Mouse (Mus musculus): ENCODE data around the gene Ndrg3. TPM values are rescaled to one million over a fixed set of nuclear protein-coding genes. Genes with fewer than 3 reads are reported as not detected.

Gene Ndrg3
- 29.1 TPM for polyA plus RNA-seq (2012; fragmentation: generic; extraction: Trizol)
- long read RNA-seq, experiment 1, transcript Ndrg3-202 (16 exons, 2,586 nt), result major isoform, 54 of 84 reads
- long read RNA-seq, experiment 1, transcript Ndrg3-201 (17 exons, 2,612 nt), result minor isoform, 6 of 84 reads
- long read RNA-seq, experiment 1, partial matches to known transcripts, result 4 of 84 reads
- long read RNA-seq, experiment 1, other reads (novel, unspliced or antisense), result 20 of 84 reads
- long read RNA-seq, experiment 2, transcript Ndrg3-202 (16 exons, 2,586 nt), result major isoform, 299 of 389 reads
- long read RNA-seq, experiment 2, transcript Ndrg3-201 (17 exons, 2,612 nt), result minor isoform, 27 of 389 reads
- long read RNA-seq, experiment 2, partial matches to known transcripts, result 10 of 389 reads
- long read RNA-seq, experiment 2, other reads (novel, unspliced or antisense), result 53 of 389 reads

GRCm38 (mm10) chr2:156991470-156992319 lies at the start of gene Ndrg3:
Gene Ndrg3 (minus strand): TSS chr2:156992056.
- TF ChIP-seq CEBPB (IDR thresholded peaks at IDR 0.05; ENCODE audit: low read depth) (no peak), CTCF (IDR thresholded peaks at IDR 0.05; ENCODE audit: control insufficient read depth, insufficient read depth, insufficient read length) (peak; percentile 79)
- peak within 1 kb of the TSS; percentile 96 for H3ac ChIP-seq (ENCODE audit: control insufficient read depth, insufficient read length, low read depth)

DNA sequence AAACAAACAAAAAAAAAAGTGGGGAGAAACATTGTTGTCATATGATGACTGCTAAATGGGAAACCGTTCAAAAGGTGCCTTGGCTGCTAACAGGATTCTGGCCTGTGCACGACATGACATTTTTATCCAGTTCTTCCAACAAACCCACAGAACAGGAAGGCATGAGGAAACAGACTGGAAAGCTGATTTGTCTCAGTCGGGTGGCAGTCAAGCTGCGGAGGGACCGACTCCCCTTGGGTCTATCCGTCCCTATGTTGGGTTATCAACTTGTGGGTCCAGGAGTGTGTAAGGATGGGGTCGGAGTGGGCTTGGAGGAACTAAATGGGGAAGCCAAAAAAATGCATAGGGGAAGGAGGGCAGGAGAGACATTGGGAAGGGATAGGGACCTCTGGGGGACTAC lies 49.6 kb upstream of the Ndrg3 start:
- H3K79me3 ChIP-seq (ENCODE audit: low read depth), result peaks cover 3% of the 10 kb centered on the region
- peaks cover 68% of the 10 kb centered on the region for H3K36me3 ChIP-seq (ENCODE audit: control insufficient read depth, insufficient read depth)
- TF ChIP-seq MAX (IDR thresholded peaks at IDR 0.05), result no peak
- no peak for TF ChIP-seq CEBPB (IDR thresholded peaks at IDR 0.05; ENCODE audit: low read depth)
- TF ChIP-seq CTCF (IDR thresholded peaks at IDR 0.05; ENCODE audit: control insufficient read depth, insufficient read depth, insufficient read length), result no peak
- TF ChIP-seq MYOD1 (IDR thresholded peaks at IDR 0.05; ENCODE audit: control insufficient read depth, insufficient read length, low read depth), result no peak
- TF ChIP-seq FOSL1 (IDR thresholded peaks at IDR 0.05; ENCODE audit: insufficient read depth, low read length, poor library complexity, severe bottlenecking), result no peak
- TF ChIP-seq MYOG (IDR thresholded peaks at IDR 0.05; ENCODE audit: control insufficient read depth, extremely low read depth, insufficient read length), result no peak
- TF ChIP-seq USF1 (IDR thresholded peaks at IDR 0.05; ENCODE audit: low read depth), result no peak

More at GRCm38 (mm10) chr2:156991470-156992319, at the start of gene Ndrg3:
- H3K79me2 ChIP-seq (ENCODE audit: control insufficient read depth, insufficient read depth), result peaks cover 21% of the 10 kb centered on the region
- H3K4me3 ChIP-seq (ENCODE audit: insufficient read depth, poor library complexity, severe bottlenecking), result peak within 1 kb of the TSS; percentile 84
- peaks cover 22% of the 10 kb centered on the region for H3K36me3 ChIP-seq (ENCODE audit: control insufficient read depth, insufficient read depth)
- H3K79me3 ChIP-seq (ENCODE audit: low read depth), result no peaks in the 10 kb centered on the region
- H3K27me3 ChIP-seq (ENCODE audit: control insufficient read depth, insufficient read depth, insufficient read length), result no peaks in the 10 kb centered on the region

DNA sequence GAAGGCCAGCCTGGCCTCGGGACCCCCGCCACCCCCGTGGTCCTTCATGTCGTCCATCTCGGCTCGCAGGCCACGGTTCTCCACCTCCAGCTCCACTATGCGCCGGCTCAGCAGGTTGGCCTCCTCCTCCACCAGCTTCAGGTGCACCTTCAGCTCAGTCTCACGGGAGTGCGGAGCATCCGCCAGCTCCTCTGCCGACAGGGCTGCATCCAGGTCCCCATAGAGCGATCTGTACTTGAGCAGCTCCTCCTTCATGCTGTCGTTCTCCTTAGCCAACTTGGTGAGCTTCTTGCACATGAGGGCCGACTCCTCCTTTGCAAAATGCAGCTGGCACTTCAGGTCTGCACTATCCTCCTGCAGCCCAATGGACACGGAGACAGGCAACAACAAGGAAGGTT lies 48.8 kb upstream of the Ndrg3 start:
- H3K27me3 ChIP-seq (ENCODE audit: control insufficient read depth, insufficient read depth, insufficient read length), result no peaks in the 10 kb centered on the region
- peaks cover 65% of the 10 kb centered on the region for H3K36me3 ChIP-seq (ENCODE audit: control insufficient read depth, insufficient read depth)
- peaks cover 3% of the 10 kb centered on the region for H3K79me3 ChIP-seq (ENCODE audit: low read depth)
- H3K79me2 ChIP-seq (ENCODE audit: control insufficient read depth, insufficient read depth), result peaks cover 11% of the 10 kb centered on the region
- H3ac ChIP-seq (ENCODE audit: control insufficient read depth, insufficient read length, low read depth), result no peak overlapping the region
- no peak overlapping the region for H3K4me3 ChIP-seq (ENCODE audit: insufficient read depth, poor library complexity, severe bottlenecking)
- TF ChIP-seq MYOD1 (IDR thresholded peaks at IDR 0.05; ENCODE audit: control insufficient read depth, insufficient read length, low read depth) (no peak), FOSL1 (IDR thresholded peaks at IDR 0.05; ENCODE audit: insufficient read depth, low read length, poor library complexity, severe bottlenecking) (no peak), CTCF (IDR thresholded peaks at IDR 0.05; ENCODE audit: control insufficient read depth, insufficient read depth, insufficient read length) (no peak), USF1 (IDR thresholded peaks at IDR 0.05; ENCODE audit: low read depth) (no peak), MAX (IDR thresholded peaks at IDR 0.05) (no peak), MYOG (IDR thresholded peaks at IDR 0.05; ENCODE audit: control insufficient read depth, extremely low read depth, insufficient read length) (no peak)

More for the DNA sequence above, 49.6 kb upstream of the Ndrg3 start:
- Histone ChIP-seq H3K79me2 (ENCODE audit: control insufficient read depth, insufficient read depth) (peaks cover 18% of the 10 kb centered on the region), H3K4me3 (ENCODE audit: insufficient read depth, poor library complexity, severe bottlenecking) (no peak overlapping the region), H3ac (ENCODE audit: control insufficient read depth, insufficient read length, low read depth) (no peak overlapping the region), H3K27me3 (ENCODE audit: control insufficient read depth, insufficient read depth, insufficient read length) (no peaks in the 10 kb centered on the region)

DNA sequence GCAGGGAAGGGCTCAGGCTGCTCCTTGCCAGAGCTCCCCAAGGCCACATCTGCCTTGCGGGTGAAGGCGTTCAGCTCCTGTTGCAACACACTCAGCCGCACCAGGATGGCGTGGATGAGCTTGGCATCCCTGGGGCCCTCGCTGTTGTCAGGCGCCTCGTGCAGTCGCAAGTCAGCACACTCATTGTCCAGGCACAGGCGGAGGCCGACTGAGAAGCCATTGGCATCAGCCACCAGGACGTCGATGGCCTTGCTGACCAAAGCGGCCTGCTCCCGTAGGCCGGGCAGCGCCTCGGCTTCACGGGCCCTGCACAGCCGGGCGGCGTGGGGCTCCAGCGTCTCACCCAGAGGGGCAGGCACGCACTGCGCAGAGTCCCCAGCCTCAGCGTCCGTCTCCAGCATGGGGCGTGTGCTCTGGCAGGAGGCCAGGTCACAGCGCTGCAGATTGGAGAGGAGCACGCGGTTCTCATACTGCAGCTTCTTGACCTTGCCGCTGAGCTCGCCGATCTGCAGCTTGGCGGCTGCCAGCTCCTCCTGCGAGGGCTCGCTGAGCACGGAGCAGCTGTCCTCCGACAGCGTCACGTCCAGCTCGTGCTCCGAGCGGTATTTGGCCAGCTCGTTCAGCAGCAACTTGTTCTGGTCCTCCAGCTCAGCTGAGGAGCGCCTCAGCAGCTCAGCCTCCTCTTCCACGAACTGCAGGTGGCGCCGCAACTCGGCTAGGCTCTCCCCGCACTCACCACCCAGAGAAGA lies 48.2 kb upstream of the Ndrg3 start:
- Histone ChIP-seq H3K36me3 (ENCODE audit: control insufficient read depth, insufficient read depth) (peaks cover 62% of the 10 kb centered on the region), H3K79me2 (ENCODE audit: control insufficient read depth, insufficient read depth) (peaks cover 9% of the 10 kb centered on the region), H3K27me3 (ENCODE audit: control insufficient read depth, insufficient read depth, insufficient read length) (no peaks in the 10 kb centered on the region), H3ac (ENCODE audit: control insufficient read depth, insufficient read length, low read depth) (no peak overlapping the region), H3K4me3 (ENCODE audit: insufficient read depth, poor library complexity, severe bottlenecking) (no peak overlapping the region), H3K79me3 (ENCODE audit: low read depth) (peaks cover 3% of the 10 kb centered on the region)
- no peak for TF ChIP-seq CEBPB (IDR thresholded peaks at IDR 0.05; ENCODE audit: low read depth)
- TF ChIP-seq FOSL1 (IDR thresholded peaks at IDR 0.05; ENCODE audit: insufficient read depth, low read length, poor library complexity, severe bottlenecking), result no peak
- TF ChIP-seq CTCF (IDR thresholded peaks at IDR 0.05; ENCODE audit: control insufficient read depth, insufficient read depth, insufficient read length), result peak; percentile 32
- TF ChIP-seq MYOG (IDR thresholded peaks at IDR 0.05; ENCODE audit: control insufficient read depth, extremely low read depth, insufficient read length), result no peak

- Histone ChIP-seq H3K79me3 (ENCODE audit: low read depth) (no peaks in the 10 kb centered on the region), H3K79me2 (ENCODE audit: control insufficient read depth, insufficient read depth) (no peaks in the 10 kb centered on the region), H3K36me3 (ENCODE audit: control insufficient read depth, insufficient read depth) (peaks cover 68% of the 10 kb centered on the region), H3K27me3 (ENCODE audit: control insufficient read depth, insufficient read depth, insufficient read length) (no peaks in the 10 kb centered on the region), H3K4me3 (ENCODE audit: insufficient read depth, poor library complexity, severe bottlenecking) (no peak overlapping the region), H3ac (ENCODE audit: control insufficient read depth, insufficient read length, low read depth) (no peak overlapping the region)
- TF ChIP-seq MYOD1 (IDR thresholded peaks at IDR 0.05; ENCODE audit: control insufficient read depth, insufficient read length, low read depth) (no peak), USF1 (IDR thresholded peaks at IDR 0.05; ENCODE audit: low read depth) (no peak), MAX (IDR thresholded peaks at IDR 0.05) (no peak), FOSL1 (IDR thresholded peaks at IDR 0.05; ENCODE audit: insufficient read depth, low read length, poor library complexity, severe bottlenecking) (no peak), MYOG (IDR thresholded peaks at IDR 0.05; ENCODE audit: control insufficient read depth, extremely low read depth, insufficient read length) (no peak), CEBPB (IDR thresholded peaks at IDR 0.05; ENCODE audit: low read depth) (no peak), CTCF (IDR thresholded peaks at IDR 0.05; ENCODE audit: control insufficient read depth, insufficient read depth, insufficient read length) (no peak)
These were observed 45.4 kb upstream of the Ndrg3 start for GRCm38 (mm10) chr2:157037303-157037702.
